Mouse (Mus musculus) testis, adult 2 months (tissue): ENCODE data around the gene Trio.

ENCODE experiments used
- CTCF ChIP-seq: fragments of 200-500 bp; IDR thresholded peaks from 2 replicates; pipeline ENCODE4 v1.5.1; 2012; ENCODE audit warnings: low read depth, mild to moderate bottlenecking, inconsistent platforms, low read length, moderate library complexity; ENCODE audit not compliant: control insufficient read depth, insufficient read depth, insufficient replicate concordance
- POLR2A ChIP-seq: fragments of 200-500 bp; IDR thresholded peaks from 2 replicates; pipeline ENCODE4 v1.6.1; 2012; ENCODE audit warnings: low read depth, mild to moderate bottlenecking, inconsistent platforms, low read length, moderate library complexity; ENCODE audit not compliant: control insufficient read depth

DNA sequence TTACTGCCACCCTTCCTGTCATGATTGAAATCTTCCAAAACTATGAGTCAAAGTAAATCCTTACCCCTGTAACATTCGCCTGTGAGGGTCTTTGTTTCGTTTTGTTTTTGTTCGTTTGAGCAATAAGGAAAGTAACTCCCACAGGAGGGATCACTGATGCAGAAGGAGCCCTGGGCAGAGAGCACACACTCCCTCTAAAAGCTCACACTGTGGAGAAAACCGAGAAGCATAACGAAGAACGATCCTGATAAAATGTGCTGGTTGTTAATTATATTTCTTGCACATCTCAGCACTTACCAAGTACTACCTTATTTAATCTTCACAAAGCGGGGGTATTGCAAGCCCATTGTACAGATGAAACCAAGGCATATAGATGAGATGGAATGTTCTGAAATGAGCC, 333.5 kb downstream of the Trio start:
- TF ChIP-seq CTCF (no peak), POLR2A (no peak)
